Mouse (Mus musculus): ENCODE results near the gene Iah1.

Gene Iah1

DNA sequence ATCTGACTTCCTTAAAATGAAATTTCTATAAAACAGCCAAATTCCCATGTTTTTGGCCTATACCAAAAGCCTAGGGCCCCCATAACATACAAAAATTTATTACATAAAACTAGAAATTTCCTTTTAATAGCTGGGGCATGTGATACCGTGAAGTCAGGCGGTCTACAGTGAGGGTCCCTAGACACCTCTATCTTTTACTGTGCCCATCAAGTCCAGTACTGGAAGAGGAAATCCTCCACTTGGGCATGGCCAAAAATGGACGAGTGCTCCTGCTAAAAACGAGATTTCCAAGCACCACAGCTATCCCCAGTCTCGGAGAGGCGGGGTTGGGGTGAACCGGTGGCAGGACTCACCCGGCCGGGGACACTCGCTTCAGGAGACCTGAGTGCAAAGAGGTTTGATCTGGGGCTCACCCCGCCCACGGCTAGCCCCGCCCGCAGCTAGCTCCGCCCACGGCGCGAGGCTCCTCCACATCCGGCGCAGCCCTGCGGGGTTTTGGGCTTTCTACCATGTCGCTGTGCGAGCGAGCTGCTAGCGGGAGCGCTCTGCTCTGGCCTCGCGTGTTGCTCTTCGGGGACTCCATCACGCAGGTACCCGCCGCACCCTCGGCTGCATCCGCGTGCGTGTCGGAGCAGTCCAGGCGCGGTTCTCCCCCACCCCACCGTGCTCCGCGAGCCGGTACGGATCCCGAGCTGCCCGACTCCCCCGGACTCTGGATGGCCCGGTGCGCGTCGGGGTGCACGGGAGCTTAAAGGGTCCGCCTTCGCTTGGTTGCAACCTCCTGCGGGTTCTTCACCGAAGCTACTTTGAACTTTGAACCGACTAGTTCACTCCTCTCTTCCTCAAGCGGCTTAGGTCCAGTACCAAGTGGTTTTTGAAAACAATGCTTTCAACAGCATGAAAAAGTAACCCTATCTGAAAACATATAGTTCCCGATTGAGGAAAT is at the start of gene Iah1:
Gene Iah1 (plus strand): TSS at position 467 of the 946 bp plus-strand sequence.
- DNase-seq: peak; percentile 88 to 92

DNA sequence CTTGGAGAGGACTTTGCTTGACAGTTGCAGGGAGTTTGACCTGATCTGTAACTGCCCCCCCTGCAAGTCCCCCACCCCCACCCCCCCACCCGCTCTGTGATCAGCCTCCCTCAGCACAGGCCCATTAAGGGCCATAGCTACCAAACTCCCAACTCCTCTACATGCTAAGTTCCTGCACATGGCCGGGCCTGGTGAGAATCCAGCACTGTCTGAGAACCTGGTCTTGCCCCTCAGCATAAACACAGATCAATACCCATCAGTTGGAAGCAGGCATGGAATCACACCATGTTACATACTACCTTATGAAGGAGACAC is 49.4 kb upstream of the Iah1 start:
- DNase-seq: no peak

DNA sequence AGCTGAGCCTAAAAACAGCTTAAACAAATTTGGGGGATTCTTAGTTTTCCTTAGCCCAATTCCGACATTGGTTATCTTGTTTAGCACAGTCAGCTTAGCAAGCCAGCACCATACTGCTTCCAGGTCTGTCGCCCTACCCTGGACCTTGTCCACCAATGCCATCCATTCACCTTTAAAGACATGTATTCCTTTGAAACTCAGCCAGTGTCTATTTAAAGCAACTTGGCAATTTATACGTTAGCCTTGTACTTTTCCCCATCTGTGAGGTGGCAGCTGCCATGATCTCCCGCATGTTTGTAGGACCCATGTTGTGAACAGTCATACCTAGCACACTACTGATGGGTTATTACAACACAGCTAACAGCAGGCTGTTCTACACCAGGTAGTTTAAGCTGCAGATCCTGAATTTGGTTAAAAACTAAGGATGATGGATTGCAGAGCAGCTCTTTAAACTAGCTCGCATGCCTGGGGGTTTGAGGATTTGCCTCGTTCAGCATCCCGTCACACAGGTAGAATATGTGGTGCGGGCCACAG is 48.0 kb upstream of the Iah1 start:
- DNase-seq: peak; percentile 69 to 73

DNA sequence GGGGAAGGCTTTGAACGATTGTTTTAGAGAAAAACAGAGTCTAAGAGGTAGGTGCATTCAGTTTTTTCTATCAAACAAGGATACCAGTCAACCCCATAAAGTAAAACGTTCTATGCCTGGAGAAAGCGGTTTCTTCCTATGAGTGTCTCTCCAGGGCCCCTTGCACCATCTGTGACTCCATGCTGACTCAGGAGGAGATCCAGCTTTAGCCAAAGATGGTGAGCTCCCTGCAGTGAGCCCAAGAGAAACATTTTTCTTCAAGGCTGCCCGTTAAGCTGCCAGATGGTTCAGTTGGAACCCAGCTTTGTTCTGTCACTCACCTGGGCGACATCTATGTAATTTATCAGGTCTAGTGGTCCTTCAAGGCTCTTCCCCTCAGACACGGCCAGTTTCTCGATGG is 41.7 kb upstream of the Iah1 start:
- DNase-seq: peak; percentile 81 to 83

DNA sequence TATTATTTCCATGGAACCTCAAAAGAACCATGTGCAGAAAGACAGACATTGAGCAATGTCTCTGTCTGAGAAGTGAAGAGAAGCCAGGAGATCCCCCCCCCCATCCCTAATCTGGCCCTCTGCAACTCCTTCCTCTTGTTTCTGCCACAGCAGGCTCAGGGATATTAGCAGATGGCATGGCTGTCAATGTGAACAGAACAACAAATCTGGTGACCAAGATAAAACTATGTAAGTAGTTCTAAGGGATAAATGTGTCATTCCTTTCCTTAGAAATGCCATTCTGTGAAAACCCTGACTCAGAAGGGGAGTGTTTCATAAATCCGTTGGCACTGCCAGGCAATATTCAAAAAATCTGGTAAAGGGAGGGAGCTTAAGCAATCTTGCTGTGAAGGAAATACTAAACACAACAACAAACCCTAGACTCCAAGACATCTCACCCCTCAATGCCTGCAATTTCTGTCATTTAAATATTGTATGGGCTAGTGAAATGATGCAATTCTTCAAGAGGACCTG is 38.8 kb upstream of the Iah1 start:
- no peak for DNase-seq

DNA sequence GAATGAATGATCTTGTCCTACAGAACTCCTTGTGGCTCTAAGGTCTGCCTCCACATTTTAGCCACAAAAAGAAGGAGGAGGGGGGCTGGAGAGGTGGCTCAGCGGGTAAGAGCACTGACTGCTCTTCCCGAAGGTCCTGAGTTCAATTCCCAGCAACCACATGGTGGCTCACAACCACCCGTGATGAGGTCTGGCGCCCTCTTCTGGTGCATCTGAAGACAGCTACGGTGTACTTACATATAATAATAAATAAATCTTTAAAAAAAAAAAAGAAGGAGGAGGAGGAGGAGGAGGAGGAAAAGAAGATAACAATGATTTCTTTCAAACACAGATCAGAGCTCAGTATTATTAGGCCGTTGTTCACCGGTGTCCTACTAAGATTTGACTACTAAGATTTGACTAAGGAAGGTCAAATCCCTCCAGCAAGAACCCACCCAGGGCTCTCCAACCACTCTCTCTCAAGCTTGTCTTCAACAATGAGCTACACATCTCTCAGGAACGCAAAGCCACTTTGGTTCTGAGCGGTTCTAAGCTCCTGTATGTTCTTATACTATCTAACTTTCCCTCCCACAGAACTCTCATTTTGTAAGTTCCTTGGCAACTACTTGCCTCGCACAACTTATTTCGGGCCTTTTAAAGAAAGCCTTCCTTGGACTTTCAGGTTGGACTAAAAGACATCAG is 31.3 kb upstream of the Iah1 start, which contains the start of gene Cpsf3:
Gene Cpsf3 (plus strand): TSS at position 631 of the 681 bp plus-strand sequence.
- no peak for DNase-seq

DNA sequence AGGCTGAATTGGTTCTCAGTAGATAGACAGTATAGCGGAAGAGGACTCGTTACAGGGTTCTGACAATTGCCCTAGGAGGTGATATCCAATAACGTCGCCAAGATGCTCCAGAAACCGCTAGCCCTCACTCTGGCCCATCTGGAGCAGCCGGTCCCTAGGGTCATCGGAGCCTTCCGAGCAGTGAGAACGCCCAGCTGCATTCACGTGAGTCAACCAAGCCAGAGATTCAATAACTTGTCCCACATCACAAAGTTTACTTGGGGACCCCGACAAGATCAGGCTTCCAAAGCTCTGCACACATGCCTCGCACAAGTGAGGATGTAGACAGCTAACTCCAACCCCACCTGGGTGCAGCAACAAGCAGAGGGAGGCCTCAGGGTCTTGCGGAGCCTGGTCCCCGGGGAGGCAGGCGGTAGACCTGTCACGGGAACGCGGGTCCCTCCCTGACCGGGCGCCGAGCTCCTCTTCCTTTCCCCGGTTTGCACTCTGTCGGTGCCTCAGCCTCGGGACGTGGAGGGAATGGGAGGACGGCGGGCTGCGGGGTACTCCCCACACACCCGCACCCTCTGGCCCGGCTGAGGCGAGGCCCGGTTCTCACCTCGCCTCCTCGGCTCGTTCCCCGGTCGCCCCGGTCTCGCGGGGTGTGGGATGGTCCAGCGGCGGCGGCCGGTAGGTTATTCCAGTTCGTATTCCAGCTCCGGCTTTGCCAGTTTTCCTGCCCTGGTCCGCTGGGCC is 30.5 kb upstream of the Iah1 start:
- no peak for DNase-seq

DNA sequence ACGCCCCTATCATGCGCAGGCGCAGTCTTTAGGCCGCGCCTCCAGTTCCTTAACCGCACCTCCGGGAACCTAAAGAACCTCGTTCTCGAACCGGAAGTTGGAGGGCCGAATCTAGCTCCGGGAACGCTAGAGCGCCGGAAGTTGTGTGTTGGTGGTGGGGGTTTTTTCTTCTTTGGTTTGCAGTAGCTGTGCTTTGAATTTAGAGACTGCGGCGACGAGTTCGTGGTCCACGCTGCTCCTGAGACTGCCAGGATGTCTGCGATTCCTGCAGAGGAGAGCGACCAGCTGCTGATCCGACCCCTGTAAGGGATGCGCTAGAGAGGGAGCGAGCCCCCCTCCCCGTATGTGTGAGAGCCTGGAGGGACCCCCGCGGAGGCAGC is 30.0 kb upstream of the Iah1 start, which contains the start of gene Itgb1bp1:
Gene Itgb1bp1 (minus strand): TSS at position 42 of the 380 bp plus-strand sequence.
- DNase-seq: peak; percentile 99

DNA sequence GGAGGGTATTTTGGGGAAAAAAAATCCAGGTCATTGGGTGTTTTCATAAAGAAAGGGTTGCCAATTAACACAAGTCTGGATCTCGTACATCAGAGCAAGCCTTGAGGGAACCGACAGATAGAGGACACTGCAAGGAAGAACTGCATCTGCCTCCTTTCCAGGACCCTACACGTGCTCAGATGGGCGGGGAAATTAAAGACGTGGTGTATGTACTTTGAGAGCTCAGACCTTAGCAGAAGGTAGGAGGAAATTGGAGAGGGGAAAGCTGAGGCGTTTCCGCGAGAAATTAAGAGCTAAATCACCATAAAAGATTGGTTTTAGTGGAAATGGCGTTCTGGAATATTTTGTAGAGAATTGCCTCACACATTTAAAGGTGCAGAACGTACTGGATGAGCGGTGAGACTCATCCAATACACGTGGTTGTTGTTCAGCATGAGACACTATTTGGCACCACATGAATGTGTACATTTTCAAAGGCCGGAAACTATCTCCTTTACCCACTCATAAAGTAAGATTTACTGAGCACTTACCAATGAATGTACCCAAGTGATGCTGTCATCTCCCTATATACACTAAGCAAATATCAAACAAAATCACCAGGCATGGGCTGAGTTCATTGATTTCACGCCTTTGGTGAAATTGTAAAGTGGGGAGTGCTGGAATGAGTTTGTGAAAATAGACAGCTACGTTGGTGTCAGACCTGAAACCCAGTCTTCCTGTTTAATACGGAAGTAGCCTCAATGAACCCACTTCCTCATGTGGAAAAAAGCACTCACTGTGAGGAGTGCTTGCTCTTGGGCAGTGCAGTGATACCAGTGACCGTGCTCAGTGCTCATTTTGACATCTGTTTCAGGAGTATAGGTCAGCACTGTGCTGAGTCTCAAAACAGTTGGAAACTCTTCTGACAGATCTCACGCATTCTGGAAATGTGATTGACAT is 29.2 kb upstream of the Iah1 start:
- no peak for DNase-seq

DNA sequence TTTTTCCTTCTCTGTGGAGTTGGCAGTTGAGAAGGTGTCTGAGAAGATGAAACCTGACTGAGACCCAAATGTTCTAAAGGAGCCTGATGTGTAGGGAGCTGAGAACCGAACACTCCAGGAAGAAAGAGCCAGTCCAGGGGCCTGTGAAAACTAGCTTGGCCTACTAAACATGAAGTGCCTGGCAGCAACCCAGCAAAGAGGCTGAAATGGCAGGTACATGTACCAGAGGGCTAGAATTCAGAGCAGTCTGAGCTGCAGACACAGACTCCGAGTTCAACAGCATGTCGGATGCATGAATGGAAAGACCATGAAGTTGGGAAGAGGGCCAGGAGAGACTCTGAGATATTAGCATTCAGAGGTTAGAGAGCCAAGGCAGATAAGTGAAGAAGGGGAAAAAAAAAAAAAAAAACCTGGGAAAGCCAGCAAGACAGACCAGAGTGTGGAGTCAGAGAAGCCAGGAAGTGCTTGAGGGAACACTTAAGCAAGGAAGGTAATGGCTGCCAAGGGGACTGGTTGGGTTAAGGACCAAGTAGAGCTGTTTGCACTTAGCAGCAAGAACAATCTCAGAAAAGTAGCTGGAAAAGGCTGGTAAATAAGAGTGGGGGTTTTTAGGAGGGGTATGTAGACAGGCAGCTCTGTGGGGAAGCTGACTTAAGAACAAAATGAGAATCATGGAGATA is 27.3 kb upstream of the Iah1 start:
- DNase-seq: no peak

DNA sequence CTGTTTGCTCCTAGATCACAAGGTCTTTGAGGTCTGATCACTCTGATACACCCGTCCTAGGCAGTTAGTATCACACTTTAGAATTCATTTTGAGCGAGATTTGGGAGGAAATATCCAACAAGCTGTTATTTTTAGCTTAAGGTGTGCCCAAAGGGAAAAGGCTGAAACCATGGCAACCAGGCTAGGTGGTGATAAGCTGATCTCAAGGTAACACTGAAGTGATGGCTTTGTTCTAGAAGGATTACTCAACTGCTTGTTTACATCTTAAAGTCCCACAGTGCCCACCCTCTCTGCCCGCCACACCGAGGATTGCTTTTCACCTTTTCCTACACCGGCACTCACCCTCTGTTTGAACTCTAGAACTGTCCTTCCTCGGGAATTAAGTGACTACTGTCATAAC is 26.5 kb upstream of the Iah1 start:
- DNase-seq: no peak

DNA sequence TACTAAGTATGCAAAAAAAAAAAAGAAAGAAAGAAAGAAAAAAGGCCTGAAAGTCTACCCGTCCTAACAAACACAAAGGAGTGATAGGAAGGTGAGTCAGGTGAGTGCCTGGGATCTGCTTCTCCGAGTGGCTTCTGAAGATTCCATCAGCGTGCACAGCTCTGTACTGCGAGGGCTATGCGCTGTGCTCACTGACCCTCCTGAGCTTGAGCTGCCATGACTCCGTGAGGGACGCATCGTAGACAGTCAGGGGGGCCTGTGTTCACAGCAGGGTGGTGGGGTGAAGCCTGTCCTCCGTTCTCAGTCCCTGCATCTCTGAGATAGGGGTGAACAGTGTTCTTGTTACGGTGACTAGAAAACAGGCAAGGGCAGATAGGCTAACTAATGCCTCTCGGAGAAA is 17.3 kb upstream of the Iah1 start:
- DNase-seq: no peak

DNA sequence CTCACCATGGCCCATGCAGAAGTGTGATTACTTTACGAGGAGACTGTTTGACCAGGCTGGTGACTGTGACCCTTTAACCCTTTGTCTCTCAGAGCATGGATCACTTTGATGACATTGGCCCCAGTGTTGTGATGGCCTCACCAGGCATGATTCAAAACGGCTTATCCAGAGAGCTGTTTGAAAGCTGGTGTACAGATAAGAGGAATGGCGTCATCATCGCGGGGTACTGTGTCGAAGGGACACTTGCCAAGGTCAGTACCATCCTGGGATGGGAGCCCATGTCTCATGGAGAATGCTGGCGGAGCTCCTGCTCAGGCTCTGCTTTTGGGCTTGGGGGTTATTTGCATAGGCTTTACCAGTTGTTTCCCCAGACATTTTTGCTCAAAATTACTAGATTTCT is 14.9 kb upstream of the Iah1 start:
- no peak for DNase-seq

DNA sequence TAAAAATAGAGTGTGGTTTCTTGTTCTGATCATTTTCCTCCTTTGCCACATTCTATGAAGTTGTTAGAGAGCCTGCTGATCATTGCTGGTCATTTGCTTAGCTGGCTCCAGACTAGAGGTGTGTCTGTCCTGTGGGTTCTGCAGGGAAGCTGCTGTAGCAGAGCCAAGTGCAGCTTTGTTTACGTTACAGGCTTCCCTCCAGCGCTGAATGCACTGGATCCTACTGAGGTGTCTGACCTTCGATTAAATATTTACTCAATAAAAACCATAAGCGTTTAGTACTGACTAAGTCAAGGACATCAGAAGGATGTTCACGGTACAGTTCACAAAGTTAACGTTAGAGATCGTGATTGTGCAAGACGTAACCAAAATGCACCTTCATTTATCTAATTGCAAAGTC is 14.3 kb upstream of the Iah1 start:
- DNase-seq: no peak

DNA sequence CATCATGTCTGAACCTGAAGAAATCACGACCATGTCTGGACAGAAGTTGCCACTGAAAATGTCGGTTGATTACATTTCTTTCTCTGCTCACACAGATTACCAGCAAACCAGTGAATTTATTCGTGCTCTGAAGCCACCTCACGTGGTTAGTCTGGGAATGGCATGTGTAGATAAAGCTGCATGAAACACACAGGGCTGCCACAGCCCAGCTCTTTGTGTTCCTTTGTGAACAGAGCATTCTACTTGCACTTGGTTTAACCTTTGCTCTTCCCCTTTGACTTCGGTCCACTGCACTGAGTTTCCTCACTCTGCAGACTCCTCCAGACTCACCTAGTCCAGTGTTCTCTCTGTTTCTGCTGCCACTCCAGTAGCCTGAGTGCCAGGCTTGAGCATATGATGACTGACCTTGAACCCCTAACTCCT is 13.8 kb upstream of the Iah1 start:
- DNase-seq: no peak

DNA sequence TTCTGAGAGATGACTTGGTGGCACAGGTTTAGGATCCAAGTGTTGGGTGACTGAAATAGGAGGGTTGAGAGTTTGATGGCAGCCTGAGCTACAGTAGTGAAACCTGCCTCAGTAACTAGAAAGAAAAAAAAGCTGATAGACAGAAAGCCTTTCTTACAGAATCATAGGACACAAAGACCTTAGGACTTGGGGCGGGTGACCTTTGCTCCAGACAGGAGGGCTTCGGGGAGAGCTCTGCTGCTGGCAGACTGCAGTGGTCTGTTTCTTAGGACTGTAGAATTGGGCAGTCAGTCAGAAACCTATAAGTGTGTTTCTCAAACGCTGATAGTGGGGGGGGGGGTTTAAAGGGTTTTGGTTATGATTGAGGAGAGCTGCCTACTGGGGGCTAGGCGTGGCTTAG is 10.4 kb upstream of the Iah1 start:
- DNase-seq: no peak

DNA sequence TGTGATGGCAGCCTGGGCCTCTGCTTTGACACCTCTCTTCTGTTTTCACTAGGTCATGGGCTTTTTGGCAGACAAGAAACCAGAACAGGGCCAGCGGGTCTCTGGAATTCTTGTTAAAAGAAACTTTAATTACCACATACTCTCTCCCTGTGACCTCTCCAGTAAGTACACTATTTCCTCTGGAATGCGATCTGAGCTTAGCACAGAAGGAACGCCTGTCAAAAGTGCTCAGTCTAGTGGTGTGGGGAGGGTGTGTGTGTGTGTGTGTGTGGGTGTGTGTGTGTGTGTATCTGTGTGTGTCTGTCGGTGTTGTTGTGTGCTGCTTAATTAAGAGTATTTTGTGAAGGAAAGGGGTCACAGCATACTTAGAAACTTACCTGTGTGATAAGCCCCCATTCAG is 9.5 kb upstream of the Iah1 start:
- DNase-seq: no peak

DNA sequence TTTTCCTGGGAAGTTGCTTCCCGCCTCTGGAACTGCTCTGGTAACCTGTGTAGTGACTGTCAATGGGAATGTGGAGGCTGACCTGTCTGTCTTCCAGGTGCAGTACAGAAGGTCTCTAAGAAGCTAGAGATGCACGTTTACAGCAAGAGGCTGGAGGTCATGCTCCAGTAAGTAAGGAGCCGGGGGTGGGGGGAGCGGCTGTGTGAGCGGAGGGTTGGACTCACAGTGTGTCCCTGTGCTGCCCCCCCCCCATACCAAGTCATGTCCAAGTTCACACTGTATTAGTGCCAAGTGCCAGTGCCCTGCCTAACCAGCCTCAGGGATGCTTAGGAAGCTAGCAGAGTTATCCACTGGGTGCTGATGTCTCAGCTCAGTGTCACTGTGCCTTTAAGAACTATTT is 4.0 kb upstream of the Iah1 start:
- DNase-seq: no peak

DNA sequence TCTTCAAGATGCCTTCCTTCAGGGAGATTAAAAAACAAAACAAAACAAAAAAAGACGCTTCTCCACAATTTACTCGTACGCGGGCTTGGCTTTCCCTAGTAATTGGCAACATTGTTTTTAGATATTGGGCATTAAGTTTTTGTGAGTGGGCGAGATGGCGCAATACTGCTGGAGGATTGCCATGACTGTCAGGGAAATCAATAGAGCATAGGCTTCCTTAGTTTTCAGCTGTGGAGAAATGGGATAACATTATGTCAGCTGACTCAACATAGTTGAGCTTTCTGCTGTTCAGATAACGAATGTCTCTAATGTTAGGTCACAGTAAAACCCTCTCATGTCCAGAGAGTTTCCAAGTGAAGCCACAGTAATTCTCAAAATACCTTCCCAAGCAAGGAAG is 678 bp downstream of the Iah1 start:
- no peak for DNase-seq

DNA sequence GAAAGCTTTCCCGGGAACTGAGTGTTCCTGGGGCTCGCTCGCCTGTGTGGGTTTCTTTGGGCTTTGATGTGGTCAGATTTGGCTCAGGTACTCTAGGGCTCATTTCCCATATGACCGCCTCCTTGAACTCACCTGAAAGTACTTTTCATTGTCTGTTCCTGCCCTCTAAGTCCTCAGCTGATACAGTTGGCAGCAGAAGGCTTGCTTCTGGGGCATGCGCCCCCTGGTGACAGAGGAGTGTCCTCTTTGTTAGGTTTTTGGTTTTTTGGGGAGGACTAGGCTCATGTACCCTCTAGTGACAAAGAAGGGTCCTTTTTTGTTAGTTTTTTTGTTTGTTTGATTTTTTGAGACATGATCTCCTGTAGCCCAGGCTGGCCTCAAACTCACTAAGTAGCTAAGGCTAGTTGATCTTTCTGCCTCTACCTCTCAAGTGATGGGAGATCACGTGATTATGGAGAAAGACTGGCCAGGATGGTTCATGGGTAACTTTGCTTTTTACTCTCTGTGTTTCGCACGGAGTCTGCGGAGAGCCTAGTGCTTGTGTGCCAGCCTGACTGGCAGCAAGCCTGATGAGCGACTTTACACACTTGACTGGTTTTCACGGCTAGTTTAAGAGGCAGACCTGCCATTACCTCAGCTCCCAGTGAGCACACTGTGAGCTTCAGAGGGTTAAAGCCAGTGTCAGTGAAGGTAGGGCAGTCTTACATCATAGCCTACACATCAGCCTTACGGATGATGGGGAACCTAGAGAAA is 2.1 kb downstream of the Iah1 start:
- peak; percentile 68 to 84 for DNase-seq

Measured in cerebellum, postnatal 25 days (tissue).